Mouse (Mus musculus): ENCODE data around the gene Adrm1. TPM values are rescaled to one million over a fixed set of nuclear protein-coding genes. Genes with fewer than 3 reads are reported as not detected.
A peak's percentile ranks its signal among the peaks of the same experiment; 100 is the strongest.

Adrm1 gene
- total and polyA plus RNA-seq, 3 experiments, result 116 to 148 (median 127) TPM

- no peak overlapping the region for H3K4me2 ChIP-seq (ENCODE audit: insufficient read depth, low read depth, poor library complexity, severe bottlenecking)
- TF ChIP-seq EP300 (IDR thresholded peaks at IDR 0.05; ENCODE audit: low read length), result no peak
- no peak for TF ChIP-seq MAFK (IDR thresholded peaks at IDR 0.05; ENCODE audit: insufficient replicate concordance, low read length)
- no peak for TF ChIP-seq UBTF (IDR thresholded peaks at IDR 0.05; ENCODE audit: low read depth, low read length)
- TF ChIP-seq ZMIZ1 (IDR thresholded peaks at IDR 0.05; ENCODE audit: low read depth, low read length), result no peak
- no peak for TF ChIP-seq MEF2A (IDR thresholded peaks at IDR 0.05; ENCODE audit: borderline replicate concordance, low read depth, low read length)
- TF ChIP-seq RCOR1 (conservative IDR thresholded peaks at IDR 0.05; ENCODE audit: low read depth, low read length), result no peak
- no peak for TF ChIP-seq MXI1 (IDR thresholded peaks at IDR 0.05; ENCODE audit: low read depth, low read length)
- TF ChIP-seq POLR2AphosphoS2 (IDR thresholded peaks at IDR 0.05; ENCODE audit: low read depth, low read length), result no peak
- no peak for TF ChIP-seq ELF1 (IDR thresholded peaks at IDR 0.05; ENCODE audit: low read depth, low read length)
- TF ChIP-seq SMC3 (IDR thresholded peaks at IDR 0.05; ENCODE audit: low read depth, low read length), result peak; percentile 38
- 0 out of 2 replicates have a peak, but pooled peaks have one; percentile 24 for TF ChIP-seq TCF12 (IDR thresholded peaks at IDR 0.05; ENCODE audit: low read depth, low read length)
- peak; percentile 21 for TF ChIP-seq RAD21 (IDR thresholded peaks at IDR 0.05; ENCODE audit: low read depth, low read length)
- no peak for TF ChIP-seq ZKSCAN1 (IDR thresholded peaks at IDR 0.05; ENCODE audit: borderline replicate concordance, low read depth, low read length)
- no peak for TF ChIP-seq USF2 (conservative IDR thresholded peaks at IDR 0.05; ENCODE audit: low read depth, low read length)
- TF ChIP-seq CTCF (conservative IDR thresholded peaks at IDR 0.05 in 1 of 2, IDR thresholded peaks at IDR 0.05 in 1 of 2; ENCODE audit: low read depth in 2 of 2, low read length in 2 of 2), result peak; percentile 18 to 71; a peak in 2 of 4 replicates
- TF ChIP-seq SIN3A (IDR thresholded peaks at IDR 0.05; ENCODE audit: low read length), result no peak
- H3K9ac ChIP-seq (ENCODE audit: insufficient read depth, low read depth), result no peak overlapping the region
- H3K27ac ChIP-seq (ENCODE audit: insufficient read depth, low read depth), result no peak overlapping the region
- H3K27me3 ChIP-seq (replicated peaks), result peaks cover 28% of the 10 kb centered on the region
- dilution Hi-C loops (cut with MboI; ENCODE audit: extremely low pct_ligation_motif_present, extremely low pct_unique_long_range_greater_than_20kb, low sequenced_read_pairs) (no loop called here), in situ Hi-C loops (cut with MboI; ENCODE audit: low pct_ligation_motif_present, low pct_unique_long_range_greater_than_20kb, low sequenced_read_pairs) (no loop called here)
- H3K4me1 ChIP-seq (ENCODE audit: control insufficient read depth in 1 of 2, insufficient read depth in 2 of 2), result peaks cover 4 to 13% of the 10 kb centered on the region in 2 experiments; a peak in 3 of 4 replicates
- H3K4me3 ChIP-seq (replicated peaks in 1 of 3; ENCODE audit: low read depth in 2 of 3, low read length in 2 of 3, poor library complexity in 1 of 3), result no peak overlapping the region
- no peaks in the 10 kb centered on the region for H3K79me2 ChIP-seq (replicated peaks; ENCODE audit: control insufficient read depth, extremely low read depth, insufficient read depth, poor library complexity, severe bottlenecking)
- H3K9me3 ChIP-seq (replicated peaks; ENCODE audit: low read length), result peaks cover 4% of the 10 kb centered on the region
- DNase-seq (ENCODE audit: extremely low read depth), result peak; percentile 23
- H3K36me3 ChIP-seq (replicated peaks in 1 of 2; ENCODE audit: control insufficient read depth in 1 of 2, insufficient read depth in 1 of 2, low read length in 1 of 2), result no peaks in the 10 kb centered on the region
Observed at GRCm38 (mm10) chr2:180207840-180208239, 36.6 kb downstream of the Adrm1 start.

GRCm38 (mm10) chr2:180208976-180209375 is 37.7 kb downstream of the Adrm1 start:
- no peak for TF ChIP-seq USF2 (conservative IDR thresholded peaks at IDR 0.05; ENCODE audit: low read depth, low read length)
- TF ChIP-seq BHLHE40 (IDR thresholded peaks at IDR 0.05; ENCODE audit: low read depth, low read length), result no peak
- no peak for TF ChIP-seq SIN3A (IDR thresholded peaks at IDR 0.05; ENCODE audit: low read length)
- no peak for TF ChIP-seq MYC (IDR thresholded peaks at IDR 0.05; ENCODE audit: low read depth, low read length)
- TF ChIP-seq HCFC1 (IDR thresholded peaks at IDR 0.05; ENCODE audit: low read depth, low read length), result no peak
- no peak for TF ChIP-seq IRF4 (IDR thresholded peaks at IDR 0.05; ENCODE audit: low read depth, low read length)
- TF ChIP-seq CTCF (conservative IDR thresholded peaks at IDR 0.05 in 1 of 2, IDR thresholded peaks at IDR 0.05 in 1 of 2; ENCODE audit: low read depth in 2 of 2, low read length in 2 of 2), result no peak
- no peak for TF ChIP-seq CHD1 (IDR thresholded peaks at IDR 0.05; ENCODE audit: low read depth, low read length)
- no peak for TF ChIP-seq ZMIZ1 (IDR thresholded peaks at IDR 0.05; ENCODE audit: low read depth, low read length)
- no peak for TF ChIP-seq EP300 (IDR thresholded peaks at IDR 0.05; ENCODE audit: low read length)
- TF ChIP-seq TCF12 (IDR thresholded peaks at IDR 0.05; ENCODE audit: low read depth, low read length), result no peak
- TF ChIP-seq UBTF (IDR thresholded peaks at IDR 0.05; ENCODE audit: low read depth, low read length), result no peak
- no peak for TF ChIP-seq ETS1 (conservative IDR thresholded peaks at IDR 0.05; ENCODE audit: low read depth, low read length)
- TF ChIP-seq USF1 (IDR thresholded peaks at IDR 0.05; ENCODE audit: low read depth, low read length), result no peak
- no peak for TF ChIP-seq JUND (conservative IDR thresholded peaks at IDR 0.05; ENCODE audit: low read depth, low read length)
- TF ChIP-seq ZC3H11A (IDR thresholded peaks at IDR 0.05; ENCODE audit: low read depth, low read length), result no peak
- TF ChIP-seq ZNF384 (IDR thresholded peaks at IDR 0.05; ENCODE audit: low read depth, low read length), result no peak
- no peak for TF ChIP-seq NELFE (IDR thresholded peaks at IDR 0.05; ENCODE audit: low read depth, low read length)
- no peak for TF ChIP-seq MEF2A (IDR thresholded peaks at IDR 0.05; ENCODE audit: borderline replicate concordance, low read depth, low read length)
- H3K36me3 ChIP-seq (replicated peaks in 1 of 2; ENCODE audit: control insufficient read depth in 1 of 2, insufficient read depth in 1 of 2, low read length in 1 of 2), result no peaks in the 10 kb centered on the region
- H3K79me2 ChIP-seq (replicated peaks; ENCODE audit: control insufficient read depth, extremely low read depth, insufficient read depth, poor library complexity, severe bottlenecking), result no peaks in the 10 kb centered on the region
- no peak overlapping the region for H3K4me2 ChIP-seq (ENCODE audit: insufficient read depth, low read depth, poor library complexity, severe bottlenecking)
- DNase-seq (ENCODE audit: extremely low read depth), result no peak
- in situ Hi-C loops (cut with MboI; ENCODE audit: low pct_ligation_motif_present, low pct_unique_long_range_greater_than_20kb, low sequenced_read_pairs), result no loop called here
- peaks cover 24% of the 10 kb centered on the region for H3K27me3 ChIP-seq (replicated peaks)
- dilution Hi-C loops (cut with MboI; ENCODE audit: extremely low pct_ligation_motif_present, extremely low pct_unique_long_range_greater_than_20kb, low sequenced_read_pairs), result no loop called here
- no peak overlapping the region for H3K9ac ChIP-seq (ENCODE audit: insufficient read depth, low read depth)
- H3K4me1 ChIP-seq (ENCODE audit: control insufficient read depth in 1 of 2, insufficient read depth in 2 of 2), result peaks cover 0 to 8% of the 10 kb centered on the region in 2 experiments; a peak in 1 of 4 replicates
- no peak overlapping the region for H3K27ac ChIP-seq (ENCODE audit: insufficient read depth, low read depth)
- H3K9me3 ChIP-seq (replicated peaks; ENCODE audit: low read length), result peaks cover 4% of the 10 kb centered on the region
- no peak overlapping the region for H3K4me3 ChIP-seq (replicated peaks in 1 of 3; ENCODE audit: low read depth in 2 of 3, low read length in 2 of 3, poor library complexity in 1 of 3)
